Mouse (Mus musculus) c-Kit-positive CD71-negative TER-119-negative erythroid progenitor cells, embryonic 14.5 days (primary cell): Measurements from ENCODE around the gene Tssk6.

Experiments
- DNase-seq: peaks from one replicate; pipeline ENCODE4 v3.0.0-alpha.2; 2013; ENCODE audit warnings: low read depth

The Tssk6 gene

DNA sequence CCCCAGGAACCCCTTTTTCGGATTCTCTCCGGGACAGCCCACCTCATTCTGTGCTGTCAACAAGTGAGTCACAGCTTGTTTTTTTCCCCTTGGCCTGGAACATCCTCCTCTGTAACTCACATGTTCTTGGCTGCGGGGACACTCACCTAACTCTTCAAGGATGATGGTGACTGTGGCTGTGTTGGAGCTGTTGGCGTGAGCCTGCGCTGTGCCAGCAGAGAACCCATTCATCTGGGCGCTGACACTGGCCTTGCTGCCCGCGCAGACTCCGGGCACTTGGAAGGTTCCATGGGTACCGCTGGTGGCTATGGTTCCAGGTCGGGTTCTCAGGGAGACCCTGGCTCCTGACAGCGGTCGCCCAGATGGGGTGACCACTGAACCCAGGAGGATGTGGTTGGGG, 17.8 kb upstream of the Tssk6 start:
- DNase-seq = no peak

GRCm38 (mm10) chr8:69887289-69888243, 14.4 kb upstream of the Tssk6 start, which contains the start of gene Cilp2:
Gene Cilp2 (minus strand): TSS chr8:69887687.
- no peak for DNase-seq

DNA sequence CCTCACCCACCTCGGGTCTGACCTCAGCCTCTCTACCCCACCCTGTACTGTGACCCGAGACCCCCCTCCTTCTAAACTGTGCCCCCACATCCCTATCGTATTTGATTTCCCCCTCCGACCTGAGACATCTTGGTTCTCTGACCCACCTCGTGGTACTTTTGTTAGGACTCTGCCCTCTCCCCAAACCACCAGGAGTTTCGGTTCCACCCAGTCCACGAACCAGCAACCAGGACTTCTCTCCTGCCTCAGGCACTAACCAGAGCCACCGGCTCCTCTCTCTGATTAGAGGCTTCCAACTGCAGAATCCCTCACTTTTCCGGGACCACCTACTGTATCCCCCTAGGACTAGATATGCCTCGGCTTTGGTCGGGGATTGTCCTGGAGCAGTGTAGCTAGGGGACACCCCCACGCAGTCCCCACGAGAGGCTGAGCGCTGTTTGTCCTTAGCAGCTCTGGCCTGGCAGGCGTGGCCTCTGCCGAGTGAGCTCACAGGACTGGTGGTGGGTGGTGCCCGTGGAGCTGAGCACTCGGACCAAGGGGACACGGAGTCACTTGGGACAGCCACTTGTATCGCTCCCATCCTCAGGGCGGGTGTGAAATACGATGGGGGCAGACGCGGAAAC, 13.6 kb upstream of the Tssk6 start:
- no peak for DNase-seq

DNA sequence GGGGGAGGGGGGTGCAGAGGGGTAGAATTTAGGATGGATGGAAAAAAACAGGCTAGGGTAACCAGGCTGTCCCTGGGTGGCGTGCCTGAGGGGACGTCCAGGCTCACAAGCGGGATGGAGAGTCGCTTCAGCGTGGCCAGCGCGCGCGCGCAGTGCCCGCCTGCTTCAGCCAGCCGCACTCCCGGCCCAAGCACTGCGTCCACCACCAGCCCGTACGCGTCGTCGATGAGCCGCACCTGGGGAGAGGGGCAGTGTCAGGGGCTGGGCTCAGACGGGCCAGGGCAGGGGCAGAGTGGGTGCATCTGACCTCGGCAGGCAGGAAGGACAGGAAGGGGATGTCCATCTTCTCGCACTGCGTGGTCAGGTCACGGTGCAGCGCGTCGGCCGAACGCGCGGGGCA, 13.1 kb upstream of the Tssk6 start:
- DNase-seq = no peak

DNA sequence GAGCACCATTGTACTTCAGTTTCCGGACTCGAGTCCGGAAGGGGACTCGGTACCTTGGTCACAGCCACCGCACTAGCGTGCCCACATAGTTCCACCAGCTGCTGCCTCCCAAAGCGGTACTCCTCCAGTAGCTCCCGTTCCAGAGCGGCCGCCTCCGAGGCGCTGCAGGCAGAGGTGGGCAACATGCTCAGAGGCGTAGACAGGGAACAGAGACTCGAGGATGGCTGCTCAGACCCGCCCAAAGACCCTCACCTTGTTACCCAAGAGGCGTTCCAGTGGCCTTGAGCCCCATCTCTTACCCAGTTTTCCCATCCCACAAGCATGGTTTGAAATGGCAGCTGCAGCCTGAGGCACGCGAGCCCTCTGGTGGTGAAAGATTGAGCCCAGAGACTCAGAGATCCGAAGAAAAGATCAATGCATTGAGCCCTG, 11.2 kb upstream of the Tssk6 start:
- peak; percentile 35 for DNase-seq

DNA sequence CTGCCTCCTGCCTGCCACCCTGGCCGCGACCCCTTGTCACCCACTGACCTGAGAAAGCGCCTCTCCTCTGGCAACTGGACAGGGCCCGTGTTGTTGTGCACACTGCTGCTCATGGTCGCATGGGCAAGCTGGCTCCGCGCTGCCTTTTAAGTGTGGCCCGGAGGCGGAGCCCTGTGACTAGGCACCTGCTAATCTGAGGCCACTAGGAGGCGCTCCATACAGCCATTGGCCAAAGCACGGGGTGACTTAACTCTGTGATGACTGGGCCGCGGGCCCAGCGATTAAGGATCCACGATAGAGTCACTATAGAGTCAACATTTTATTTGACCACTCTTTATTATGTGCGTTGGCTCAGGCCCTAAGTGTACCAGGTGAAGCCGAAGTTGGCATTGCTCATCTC, 8.1 kb upstream of the Tssk6 start:
- peak; percentile 53 for DNase-seq

- no peak for DNase-seq
Measured at GRCm38 (mm10) chr8:69894836-69895332, 7.1 kb upstream of the Tssk6 start.

- DNase-seq = no peak
Measured at GRCm38 (mm10) chr8:69895772-69896451, 6.1 kb upstream of the Tssk6 start.

- no peak for DNase-seq
Measured at GRCm38 (mm10) chr8:69897857-69898256, 4.1 kb upstream of the Tssk6 start.

DNA sequence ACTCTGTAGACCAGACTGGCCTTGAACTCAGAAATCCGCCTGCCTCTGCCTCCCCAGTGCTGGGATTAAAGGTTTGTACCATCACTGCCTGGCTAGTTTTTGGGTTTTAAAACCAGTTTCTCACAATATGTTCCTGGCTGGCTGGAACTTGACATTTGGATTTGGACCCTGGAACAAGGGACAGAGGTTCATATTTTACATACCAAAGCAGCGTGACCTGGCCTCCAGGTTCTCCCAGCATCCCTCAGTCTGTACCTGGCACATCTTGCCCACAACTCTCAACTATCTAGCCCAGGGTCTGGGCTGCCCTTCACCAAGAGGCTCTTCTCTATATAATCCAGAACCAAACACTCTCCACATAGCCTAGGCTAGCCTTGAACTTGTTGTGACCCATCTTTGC, 2.1 kb upstream of the Tssk6 start:
- no peak for DNase-seq

- no peak for DNase-seq
Measured at GRCm38 (mm10) chr8:69900895-69901451, 1.0 kb upstream of the Tssk6 start.

GRCm38 (mm10) chr8:69901484-69902162, 361 bp upstream of the Tssk6 start:
- DNase-seq = peak; percentile 95

DNA sequence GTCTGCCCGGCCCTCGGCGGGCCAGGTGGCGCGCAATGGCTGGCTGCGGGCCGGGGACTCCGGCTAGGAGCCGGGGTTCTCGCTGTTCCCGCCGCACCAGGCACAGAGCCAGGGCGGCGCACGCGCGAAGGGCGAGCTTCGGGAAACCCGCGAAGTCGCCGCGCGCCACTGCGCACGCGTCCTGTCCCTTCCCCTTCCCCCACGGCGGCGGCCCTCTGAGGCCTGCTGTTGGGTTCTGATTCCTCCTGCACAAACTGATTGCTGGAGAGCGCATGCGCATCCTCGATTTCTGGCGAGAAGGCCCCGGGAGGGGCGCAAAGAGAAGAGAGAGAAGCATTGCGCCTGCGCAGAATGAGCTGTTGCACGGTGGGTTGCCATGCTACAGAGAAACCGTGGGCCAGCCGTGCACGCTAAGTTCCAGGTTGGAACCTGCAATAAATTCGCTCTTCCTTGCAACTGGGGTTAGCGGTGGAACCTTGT, 1.1 kb downstream of the Tssk6 start:
- peak; percentile 99 for DNase-seq

GRCm38 (mm10) chr8:69904096-69904495, 2.1 kb downstream of the Tssk6 start:
- no peak for DNase-seq

- DNase-seq = no peak
Measured at GRCm38 (mm10) chr8:69906260-69906659, 4.3 kb downstream of the Tssk6 start.

GRCm38 (mm10) chr8:69907106-69907505, 5.1 kb downstream of the Tssk6 start:
- DNase-seq = no peak

GRCm38 (mm10) chr8:69911917-69912316, 9.9 kb downstream of the Tssk6 start:
- no peak for DNase-seq

GRCm38 (mm10) chr8:69912478-69913074, 10.6 kb downstream of the Tssk6 start:
- no peak for DNase-seq

GRCm38 (mm10) chr8:69914526-69914925, 12.5 kb downstream of the Tssk6 start:
- no peak for DNase-seq

DNA sequence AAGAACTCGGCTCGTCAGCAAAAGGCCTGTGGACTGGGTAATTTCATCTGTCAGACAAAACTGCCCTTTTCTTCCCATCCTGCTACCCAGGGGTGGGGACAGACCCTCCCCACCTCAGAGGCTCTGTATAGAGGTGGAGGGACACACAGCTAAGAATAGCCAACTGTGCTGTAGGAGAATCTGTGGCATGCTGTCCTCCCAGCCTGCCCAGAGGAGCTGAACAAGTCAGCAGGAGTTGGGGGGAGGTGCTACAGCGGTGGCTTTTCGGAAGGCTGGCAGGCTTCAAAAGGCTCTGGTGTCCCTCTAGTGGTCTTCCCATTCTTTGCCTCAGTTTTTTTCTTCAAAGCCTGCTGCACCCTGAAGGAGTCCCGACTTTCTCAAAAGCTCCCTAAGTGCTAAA, 13.8 kb downstream of the Tssk6 start:
- no peak for DNase-seq

- no peak for DNase-seq
Measured at GRCm38 (mm10) chr8:69918506-69918905, 16.5 kb downstream of the Tssk6 start.
